Mouse (Mus musculus) embryo, embryonic 10 days (tissue): ENCODE measurements around the gene Ccdc81.

ENCODE experiments used
- DNase-seq: peaks from one replicate; pipeline ENCODE4 v3.0.0-alpha.2; 2015; ENCODE audit warnings: low spot score

Ccdc81 gene

DNA sequence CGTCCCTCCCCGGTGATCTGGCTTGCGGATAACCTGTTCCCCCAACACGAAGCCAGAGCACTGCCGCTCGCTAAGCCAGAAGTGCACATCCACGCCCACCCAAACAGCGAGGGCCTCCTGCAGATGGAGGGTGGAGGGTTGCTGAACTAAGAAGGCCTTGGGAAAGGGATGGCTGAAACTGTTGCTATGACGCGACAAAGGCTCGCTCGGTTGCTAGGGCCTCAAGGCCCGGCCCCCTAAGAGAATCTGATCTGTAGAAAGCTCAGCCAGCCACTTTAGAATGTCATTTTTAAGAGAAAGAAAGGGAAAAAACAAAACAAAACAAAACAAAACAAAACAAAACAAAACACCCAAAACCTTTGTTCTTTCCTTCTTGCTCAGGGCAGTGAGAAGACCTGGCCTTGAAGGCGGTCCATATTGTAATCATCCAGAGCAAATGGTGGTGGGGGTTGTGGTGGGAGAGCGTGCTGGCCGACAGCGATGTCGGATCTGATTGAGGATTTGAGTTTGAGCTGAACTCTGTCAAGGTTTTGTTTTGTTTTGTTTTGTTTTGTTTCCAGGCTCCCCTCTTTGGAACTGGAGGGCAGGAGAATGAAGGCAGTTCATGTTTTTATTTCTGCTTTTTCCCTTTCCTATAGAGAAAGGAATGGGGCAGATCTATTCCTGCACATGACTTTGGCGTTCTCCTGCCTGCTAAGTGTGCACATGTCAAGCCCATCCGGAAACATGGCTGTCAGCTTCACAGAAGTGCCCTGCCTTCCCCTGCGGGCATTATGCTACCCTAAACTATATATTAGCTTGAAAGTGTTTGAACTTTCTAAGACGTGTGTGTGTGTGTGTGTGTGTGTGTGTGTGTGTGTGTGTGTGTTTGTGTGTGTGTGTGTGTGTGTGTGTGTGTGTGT is at the start of gene Ccdc81:
TSS of gene Ccdc81 (minus strand) at position 188 of the 902 bp plus-strand sequence.
- DNase-seq = peak; percentile 71

DNA sequence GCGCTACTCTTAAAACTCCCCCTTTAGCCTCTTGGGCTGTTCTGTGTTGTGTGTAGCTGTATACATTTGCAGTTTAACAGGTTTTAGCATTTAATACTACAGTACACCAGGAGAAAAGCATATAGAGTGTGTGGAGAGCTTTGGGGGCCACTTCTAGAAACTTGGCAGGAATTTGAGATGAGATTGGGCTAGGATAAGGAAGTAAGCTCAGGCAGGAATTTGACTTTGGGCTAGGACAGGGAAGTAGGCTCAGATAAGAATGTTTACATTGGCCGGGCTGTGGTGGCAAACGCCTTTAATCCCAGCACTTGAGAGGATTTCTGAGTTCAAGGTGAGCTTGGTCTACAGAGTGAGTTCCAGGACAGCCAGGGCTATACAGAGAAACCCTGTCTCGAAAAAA is 46.0 kb upstream of the Ccdc81 start:
- DNase-seq = no peak

DNA sequence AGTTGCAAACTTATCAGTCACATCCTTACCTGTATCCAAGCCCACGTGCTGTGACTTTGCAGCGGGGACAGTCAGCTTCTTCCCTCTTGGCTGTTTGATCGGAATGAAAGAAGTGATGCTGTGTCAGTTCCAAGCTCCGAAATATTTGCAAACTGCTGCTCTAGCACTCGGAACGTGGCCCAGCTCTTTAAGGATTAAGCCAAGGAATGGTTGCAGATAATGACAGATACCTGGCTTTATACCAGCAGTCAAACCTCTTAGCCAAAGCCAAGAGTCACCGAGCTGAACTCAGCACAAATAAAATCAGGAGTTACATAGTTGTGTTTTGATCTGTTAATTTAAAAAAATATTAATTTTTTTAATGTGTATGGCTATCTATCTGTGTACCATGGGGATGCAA is 44.6 kb upstream of the Ccdc81 start:
- no peak for DNase-seq

DNA sequence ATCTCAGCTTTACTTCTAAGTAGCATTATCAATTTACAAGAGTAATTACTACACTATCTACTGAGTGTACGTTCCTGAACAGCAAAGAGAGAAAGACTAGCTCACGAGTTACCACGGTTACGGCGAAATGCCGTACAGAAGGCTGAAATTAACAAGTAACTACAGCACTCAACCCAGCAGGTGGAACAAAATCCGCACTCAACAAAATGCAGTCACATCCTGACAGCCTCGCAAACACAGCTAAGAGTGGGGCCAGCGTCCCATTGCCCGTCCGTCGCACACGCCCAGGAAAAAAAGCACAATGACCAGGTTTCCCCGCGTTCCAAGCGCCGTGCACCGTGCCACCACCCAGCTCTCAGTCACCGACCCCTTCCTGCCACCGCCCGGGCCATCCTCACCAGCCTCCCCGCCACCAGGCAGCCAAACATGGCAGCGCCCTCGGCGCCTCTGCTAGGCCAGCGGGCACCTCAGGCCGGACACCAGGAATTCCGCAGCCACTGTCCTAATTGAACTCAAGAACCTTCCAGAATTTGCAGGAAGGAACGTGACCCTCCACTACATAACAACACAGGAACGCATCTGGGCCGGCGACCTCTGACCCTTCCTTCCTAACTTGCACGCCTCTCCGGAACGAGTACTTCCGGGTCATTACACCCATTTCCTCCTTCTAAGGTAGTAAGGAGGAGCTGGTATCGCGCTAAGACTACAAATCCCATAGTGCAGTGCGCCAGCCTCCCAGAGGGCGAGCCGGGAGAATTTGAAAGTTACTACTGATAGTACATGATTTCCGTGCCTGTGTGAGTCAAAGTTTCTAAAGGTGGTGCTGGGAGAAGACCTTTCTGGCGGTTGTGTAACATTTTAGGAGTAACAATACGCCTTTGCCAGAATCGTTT is 37.4 kb upstream of the Ccdc81 start, which contains the start of gene Hikeshi:
TSS of gene Hikeshi (minus strand) at position 634 of the 893 bp plus-strand sequence.
- peak; percentile 100 for DNase-seq

DNA sequence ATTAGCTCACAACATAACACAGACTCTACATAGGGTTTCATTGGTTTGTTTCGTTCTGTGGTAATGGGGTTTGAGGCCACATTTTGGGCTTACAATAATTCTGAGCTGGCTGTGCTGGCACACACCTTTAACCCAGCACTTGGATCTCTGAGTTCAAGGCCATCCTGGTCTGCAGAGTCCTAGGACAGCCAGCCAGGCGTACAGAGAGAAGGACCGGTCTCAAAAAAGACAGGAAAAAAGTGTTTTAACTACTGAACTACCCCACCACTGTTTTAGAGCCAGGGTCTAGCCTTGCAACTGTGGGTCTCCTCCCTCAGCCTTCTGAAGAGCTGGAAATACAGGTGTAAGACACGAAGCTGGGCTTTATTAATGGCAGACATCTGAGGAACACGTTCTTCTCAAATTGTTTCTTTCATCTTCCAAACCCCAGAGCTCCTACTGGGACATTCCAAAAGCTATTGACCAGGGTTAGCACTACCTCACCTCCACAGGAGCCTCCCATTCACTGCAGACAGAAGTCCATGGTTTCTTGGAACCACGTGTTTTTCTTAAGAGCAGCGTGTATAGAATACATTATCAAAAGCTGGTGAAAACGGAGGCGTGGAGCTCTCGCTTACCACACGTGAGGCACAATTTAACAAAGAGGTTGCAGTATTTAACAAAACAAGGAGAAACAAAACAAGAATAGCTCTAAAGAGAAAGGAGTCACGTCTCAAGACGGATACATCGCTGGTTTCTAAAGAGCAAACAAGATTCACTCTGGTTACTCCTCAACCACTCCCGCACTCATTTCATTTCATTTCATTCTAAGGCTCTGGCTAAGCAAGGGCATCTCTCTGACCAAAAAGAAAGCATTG is 36.3 kb upstream of the Ccdc81 start:
- no peak for DNase-seq

DNA sequence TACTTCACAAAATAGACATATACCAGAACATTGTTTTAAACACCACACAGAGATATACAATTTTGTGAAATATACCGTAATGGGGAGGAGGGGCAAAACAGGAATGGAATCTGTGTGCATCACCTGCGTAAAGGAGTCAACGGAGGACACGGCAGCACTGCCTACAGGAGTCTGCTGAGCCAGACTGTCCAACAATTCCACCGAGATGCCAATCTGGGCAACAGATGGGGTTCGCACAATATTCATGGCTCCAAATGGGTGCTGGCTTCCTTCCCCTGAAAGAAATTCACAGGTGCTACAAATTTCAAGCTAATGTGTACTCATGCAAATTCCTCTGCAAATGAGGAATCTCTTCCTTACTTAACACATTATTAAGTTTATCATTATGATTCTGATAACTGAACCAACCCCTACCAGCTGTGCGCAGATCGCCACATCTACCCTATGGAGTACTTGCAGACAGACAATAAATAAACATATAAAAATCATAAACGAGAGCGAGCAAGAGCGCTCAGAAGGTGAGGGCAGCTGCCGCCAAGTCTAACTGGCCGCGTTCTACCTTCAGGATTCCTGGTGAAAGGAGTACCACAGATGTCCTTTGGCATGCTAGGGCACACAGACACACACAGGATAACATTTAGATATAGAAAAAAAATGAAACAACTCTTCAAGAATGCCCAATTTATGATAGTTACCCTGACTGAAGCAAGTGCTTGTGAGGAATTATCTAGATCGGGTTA is 20.2 kb upstream of the Ccdc81 start:
- DNase-seq = no peak

DNA sequence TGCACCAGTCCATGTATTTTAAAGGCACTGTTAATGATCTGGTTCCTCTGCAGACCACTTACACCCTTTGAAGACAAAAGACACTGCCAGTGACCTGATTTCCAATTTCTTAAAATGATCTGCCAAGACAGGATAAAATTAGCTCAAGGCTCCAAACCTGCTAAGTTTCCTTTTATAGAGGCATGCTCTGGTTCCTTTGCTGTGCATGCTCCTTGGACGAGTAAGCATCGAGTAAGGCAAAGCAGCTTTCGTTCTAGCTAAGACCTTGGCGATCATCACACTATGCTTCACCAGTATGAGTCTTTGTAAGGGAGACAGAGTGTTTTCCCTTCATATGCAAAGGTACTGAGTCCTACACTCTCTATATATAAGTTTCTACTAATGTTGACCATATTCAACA is 14.3 kb upstream of the Ccdc81 start:
- no peak for DNase-seq

DNA sequence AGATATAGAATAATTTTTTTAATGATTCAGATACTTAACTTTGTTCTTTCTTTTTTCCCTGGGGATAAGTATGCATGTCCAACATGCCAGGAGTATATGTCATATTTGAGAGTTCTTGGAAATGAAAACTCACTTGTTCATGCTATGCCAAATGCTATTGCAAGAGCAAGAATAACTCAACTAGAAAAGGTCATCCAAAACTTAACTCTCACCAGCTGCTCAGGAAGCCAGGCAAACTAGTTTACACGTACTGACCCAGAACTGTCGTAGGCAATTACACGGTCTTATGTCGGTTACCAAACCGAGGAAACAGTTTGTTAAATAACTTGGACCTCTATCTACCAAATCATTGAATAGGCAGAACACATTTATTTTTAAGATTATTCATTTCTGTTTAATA is 13.3 kb upstream of the Ccdc81 start:
- DNase-seq = no peak

DNA sequence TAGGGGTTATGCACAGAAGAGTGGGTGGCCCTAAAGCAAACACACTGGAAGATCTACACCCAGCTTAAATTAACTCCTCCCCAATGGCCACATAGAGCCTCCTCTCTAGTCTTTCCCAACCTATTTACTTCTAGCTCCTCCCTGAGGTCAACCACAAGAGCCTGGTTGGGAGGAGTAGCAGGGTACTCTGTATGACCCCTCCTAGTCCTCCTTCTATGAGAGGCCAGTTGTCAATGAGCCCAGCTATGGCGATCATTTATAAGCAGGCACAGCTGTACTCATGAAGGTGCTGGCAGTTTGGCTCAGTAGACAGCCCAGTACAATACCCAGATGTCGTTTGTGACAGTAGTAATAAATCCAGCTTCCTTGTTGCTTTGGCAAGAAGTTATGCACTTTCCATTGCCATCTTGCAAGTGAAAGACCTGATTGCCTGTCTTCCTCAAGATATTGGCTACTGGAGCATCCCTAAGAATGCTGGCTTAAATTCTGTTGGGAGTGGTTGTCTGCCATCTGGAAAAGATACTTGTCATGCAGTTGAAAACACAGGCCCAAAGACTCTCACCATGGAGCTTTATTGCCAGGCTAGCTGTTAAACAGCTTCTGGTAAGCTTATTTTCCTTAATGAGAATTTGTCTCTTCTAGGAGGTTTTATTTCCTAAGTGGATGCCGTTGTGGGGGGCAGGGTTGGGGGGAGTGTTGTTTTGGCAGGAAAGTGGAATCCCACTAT is 10.2 kb upstream of the Ccdc81 start:
- DNase-seq = no peak

DNA sequence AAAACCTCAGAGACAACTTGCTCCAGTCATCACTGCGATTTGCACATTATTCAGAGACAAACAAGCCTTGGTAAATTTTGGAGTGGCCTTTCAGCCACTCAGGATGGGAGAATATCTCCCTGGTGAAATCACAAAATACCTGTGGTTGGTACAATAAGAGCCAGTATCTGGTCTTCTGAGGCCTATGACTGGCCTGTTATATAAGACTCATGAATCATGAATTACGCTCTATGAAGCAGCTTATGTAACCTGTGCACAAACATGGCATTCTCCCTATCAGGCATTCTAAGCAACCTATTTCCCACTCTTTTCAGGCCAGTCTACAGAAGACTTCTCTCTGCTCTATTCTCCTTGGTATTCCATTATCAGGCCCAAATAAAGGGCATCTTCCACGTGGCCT is 8.9 kb upstream of the Ccdc81 start:
- DNase-seq = no peak

DNA sequence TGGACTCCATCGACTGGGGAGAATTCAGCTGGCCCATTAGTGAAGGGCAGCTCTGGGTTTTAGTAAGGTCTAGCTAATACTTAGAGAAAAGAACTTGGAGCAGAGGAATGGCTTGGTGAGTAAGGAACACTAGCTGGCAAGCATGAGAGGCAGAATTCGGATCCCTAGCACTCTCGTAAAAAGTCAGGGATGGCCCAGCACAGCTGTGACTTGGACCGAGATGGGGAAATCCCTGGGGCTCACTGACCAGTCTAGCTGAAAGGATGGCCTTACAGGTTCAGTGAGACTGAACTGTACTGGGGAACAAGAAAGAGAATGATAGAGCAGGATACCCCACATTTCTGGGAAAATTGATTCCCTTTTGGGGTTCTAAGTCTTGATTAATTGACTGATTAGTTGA is 6.3 kb upstream of the Ccdc81 start:
- DNase-seq = no peak

DNA sequence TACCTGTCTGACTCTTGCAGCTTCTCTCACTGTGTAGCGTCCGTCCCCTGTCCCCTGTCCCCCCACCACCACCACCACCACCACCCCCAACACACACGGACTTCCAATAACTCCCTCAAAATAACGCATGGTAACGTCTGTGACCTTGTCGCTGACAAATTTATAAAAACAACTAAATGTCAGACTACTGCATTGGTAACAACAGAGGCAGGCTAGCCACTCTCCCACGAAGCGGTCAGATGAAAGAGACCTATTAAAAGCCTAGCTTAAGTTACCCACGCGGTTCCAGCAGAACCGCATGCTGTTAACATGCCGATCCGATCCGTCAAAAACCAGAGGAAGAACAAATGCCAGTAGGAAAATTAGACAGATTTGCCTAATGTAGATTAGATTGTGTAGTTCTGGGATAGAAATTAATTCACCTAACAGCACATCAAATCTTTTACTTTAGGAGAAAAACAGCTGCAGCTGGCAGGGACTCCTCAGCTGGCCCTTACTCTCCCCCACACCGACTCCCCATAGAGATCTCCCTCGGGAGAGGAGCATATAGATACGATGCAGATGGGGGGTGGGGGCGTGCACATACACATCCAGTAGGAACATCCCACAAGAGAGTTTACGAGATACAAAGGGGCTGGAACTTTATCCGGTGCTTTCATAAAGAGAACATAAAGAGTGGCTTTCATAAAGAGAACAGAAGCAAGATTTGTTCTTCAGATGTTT is 5.6 kb upstream of the Ccdc81 start:
- DNase-seq = no peak

DNA sequence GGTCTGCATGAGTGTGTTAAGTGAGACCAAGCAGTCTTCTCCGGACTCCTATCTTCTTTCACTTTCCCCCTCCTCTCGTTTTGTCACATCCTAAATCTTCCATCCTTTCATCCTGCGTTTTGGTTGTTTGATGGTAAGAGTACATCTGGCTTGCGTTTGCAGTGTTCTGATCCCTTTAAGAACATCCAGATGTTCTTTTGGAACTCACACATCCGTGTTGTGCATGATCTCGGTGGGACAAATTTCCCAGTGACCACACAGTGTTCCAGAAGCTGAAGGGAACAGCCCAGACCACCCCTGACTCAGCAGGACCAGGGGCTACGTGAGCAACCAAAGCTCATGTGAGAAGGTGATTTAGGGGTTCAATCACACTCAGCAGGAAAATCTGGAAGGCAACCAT is 5.0 kb upstream of the Ccdc81 start:
- DNase-seq = peak; percentile 42

DNA sequence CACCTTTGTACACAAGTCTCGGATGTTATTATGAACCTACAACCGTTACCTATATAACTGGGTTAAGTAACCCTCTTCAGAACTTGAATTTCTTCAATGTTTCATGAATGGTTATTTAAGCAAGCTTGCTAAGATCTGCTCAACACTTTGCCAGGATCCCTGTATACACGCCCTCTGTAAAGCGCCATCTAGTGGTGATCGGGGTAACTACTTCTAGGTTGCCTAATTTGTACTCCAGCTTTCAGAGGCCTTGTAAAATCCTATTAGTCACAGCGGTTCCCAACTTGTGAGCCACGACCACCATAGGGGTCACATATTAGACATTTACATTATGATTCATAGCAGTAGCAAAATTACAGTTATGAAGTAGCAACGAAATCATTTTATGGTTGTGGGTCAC is 4.5 kb upstream of the Ccdc81 start:
- DNase-seq = peak; percentile 84

DNA sequence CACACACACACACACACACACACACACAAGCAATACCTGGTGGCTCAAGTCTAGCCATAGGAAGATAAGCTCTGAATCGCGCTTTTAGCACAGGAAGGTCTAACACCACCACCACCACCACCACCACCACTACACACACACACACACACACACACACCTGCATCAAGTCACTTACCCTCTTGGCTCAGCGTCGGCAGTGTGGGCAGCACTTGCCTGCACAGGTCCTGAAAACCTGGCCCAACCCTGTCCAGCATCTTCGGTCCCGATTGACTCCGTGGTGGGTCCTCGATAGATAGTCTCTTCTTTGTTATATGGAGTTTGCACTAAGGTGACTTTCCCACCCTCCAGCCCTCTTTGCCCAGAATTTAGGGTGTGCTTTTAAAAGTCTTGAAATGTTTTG is 422 bp downstream of the Ccdc81 start:
- no peak for DNase-seq

DNA sequence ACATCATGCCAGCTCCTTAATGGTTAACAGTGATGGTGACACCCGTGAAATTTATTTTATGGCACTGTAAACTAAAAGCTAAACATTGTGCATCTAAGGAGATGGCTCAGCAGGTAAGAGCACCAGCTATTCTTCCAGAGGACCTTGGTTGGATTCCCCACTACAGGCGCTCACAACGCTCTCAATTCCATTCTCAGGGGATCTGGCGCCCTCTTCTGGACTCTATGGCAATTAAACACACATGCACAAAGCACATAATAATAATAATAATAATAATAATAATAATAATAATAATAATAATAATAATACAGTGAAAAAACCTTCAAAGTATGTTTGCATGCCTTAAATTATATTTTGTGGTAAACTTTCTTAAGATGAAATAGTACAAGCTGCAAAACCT is 11.6 kb downstream of the Ccdc81 start:
- DNase-seq = peak; percentile 56

DNA sequence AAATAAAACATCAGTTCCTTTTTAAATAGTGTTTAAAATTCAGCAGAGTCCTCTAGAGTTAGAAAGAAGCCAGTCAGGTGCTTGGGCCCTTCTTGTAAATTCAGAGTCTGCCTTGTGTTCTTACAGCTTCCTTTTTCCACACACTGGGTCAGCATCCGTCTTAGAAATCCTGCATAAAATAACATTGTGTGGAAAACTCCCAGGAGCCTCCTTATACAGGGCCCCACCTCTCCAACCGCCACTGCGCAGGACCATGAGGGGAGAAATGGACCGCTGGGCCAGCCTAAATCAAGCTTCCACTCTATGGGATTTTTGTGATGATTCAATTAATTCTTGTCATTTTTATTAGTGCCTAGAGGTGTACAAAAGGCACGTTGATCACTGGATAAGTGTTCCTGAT is 12.0 kb downstream of the Ccdc81 start:
- no peak for DNase-seq

DNA sequence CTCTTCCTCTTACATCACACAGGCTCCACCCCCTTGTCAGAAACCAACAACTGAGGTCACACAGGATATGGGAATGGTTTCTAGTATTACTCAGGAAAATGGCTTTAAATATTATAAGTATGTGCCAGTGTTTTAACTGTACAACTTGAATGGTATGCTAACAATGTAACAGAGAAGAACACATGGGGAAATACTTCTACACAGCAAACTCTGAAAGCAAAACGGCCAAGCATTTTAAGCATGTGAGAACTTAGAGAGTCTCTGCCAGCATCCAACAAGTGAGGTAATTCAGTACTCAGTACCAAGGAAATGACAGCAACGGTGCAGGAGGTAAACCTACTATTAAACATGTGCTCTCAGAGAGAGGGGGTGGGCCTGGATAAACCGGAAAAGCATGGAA is 18.9 kb downstream of the Ccdc81 start:
- no peak for DNase-seq

DNA sequence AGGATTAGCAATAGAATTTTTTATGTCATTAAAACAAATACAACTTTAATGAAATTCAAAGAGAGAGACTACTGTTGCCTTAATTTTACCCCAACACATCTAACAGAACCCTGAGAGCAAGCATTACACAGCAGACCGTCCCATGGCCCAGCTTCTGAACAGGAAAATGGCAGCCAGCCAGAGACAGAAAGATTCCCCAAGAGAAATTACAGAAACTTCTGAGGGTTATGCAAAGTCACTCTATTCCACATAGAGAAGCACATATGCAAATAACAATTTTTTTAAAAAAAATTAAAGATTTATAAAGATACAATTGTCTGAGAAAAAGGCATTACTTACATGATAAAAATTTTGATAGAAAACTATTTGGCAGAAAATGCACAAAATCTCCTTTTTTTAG is 23.7 kb downstream of the Ccdc81 start:
- no peak for DNase-seq

DNA sequence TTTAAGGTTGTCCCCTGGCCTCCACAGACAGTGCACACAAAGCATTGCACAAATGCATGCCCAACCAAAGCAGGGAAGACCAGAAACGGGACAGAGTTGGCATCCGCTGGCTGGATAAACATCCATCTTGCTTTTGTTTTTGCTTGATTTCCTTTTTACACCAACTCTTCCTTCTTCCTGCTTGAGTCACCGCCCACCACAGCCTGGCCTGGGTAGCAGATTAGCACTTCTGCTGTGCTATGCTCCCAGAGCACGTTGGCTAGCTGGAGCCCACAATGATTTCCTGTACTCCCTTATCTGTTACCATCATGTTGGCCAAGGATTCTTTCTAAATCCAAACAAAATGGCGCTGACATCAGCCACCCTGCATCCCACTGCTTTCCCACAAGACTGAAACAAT is 36.2 kb downstream of the Ccdc81 start:
- DNase-seq = no peak
